Mouse (Mus musculus) right cerebral cortex, postnatal 25 days (tissue): ENCODE measurements around the gene Uts2.
"Not testable (repeated sequence)": the region's sequence is repeated elsewhere in the genome, so short reads cannot be mapped to it uniquely, and the experiment has no call there.

Experiments used
- DNase-seq: peaks from one replicate; pipeline ENCODE4 v3.0.0; 2022

The Uts2 gene

DNA sequence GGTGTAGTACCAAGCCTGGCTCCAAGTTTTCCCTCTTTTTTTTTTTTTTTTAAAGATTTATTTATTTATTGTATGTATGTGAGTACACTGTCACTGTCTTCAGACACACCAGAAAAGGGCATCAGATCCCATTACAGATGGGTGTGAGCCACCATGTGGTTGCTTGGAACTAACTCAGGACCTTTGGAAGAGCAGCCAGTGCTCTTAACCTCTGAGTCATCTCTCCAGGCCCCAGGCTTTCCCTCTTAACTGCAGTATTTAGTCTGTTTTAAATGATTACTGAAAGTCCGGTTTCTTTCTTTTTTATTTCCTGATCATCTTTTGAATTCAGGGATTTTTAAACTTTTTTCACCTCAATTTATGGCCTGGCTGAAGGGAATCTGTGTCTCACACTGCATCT, 20.5 kb downstream of the Uts2 start:
- not testable (repeated sequence) for DNase-seq

- DNase-seq: no peak
Measured at GRCm38 (mm10) chr4:151024152-151024551, 27.3 kb downstream of the Uts2 start.

DNA sequence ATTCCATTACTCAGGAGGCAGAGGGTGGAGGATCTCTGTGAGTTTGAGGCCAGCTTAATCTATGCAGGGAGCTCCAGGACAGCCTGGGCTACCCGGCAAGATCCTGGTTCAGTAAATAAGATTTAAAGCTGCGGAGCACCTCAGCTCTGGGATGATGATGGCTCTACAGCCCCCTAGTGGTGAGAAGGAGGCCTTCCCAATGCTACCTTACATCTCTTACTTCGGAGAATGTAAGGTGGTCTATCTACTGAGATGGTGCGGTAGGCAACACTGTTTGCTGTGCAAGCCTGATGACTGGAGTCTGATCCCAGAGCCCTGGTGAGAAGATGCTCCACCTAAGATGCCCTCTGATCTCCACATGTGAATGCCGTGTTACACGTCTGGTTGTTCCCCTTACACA, 30.1 kb downstream of the Uts2 start:
- DNase-seq: no peak

DNA sequence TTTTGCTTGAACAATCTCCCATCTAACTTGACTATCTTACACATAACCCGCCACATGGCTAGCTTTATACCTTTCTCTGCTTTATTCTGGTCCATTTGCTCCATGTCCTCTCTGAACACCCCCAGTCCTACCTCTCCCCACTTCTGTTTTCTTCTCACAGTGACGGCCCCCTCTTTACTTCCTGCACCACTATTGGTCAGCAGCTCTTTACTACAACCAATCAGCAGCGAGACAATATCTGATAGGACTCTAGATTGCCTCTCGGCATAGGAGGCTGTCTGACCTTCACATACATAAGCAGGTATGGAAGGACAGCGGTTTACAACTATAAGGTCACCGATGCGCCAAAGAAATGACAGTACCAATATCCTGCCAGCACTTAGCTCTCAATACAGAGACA, 39.6 kb downstream of the Uts2 start:
- no peak for DNase-seq

- no peak for DNase-seq
Measured at GRCm38 (mm10) chr4:151037800-151038199, 40.9 kb downstream of the Uts2 start.

GRCm38 (mm10) chr4:151041506-151041905, 44.6 kb downstream of the Uts2 start:
- DNase-seq: peak; percentile 45

DNA sequence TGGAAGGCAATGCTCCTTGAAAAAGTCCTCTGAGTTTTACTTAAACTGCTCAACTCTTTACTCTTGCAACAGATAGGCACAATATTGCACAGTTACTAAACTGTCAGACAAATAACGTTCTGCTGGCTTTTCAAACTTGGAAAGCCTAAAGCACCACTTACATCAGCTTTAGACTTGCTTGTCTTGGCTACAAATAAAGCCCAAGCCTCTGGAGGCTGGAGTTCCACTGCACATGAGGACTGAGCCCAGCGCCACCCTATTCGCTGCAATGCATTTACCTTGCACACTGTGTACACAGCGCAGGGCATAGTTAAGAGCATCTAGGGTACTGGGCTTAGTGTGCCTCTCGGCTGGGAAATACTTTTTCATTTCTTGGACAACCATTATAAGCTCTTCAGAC, 46.4 kb downstream of the Uts2 start:
- no peak for DNase-seq

- DNase-seq: peak; percentile 98
Measured at GRCm38 (mm10) chr4:151044037-151044943, 47.4 kb downstream of the Uts2 start, which contains the start of gene Per3. Gene Per3, minus strand, starts transcription at chr4:151044665.

GRCm38 (mm10) chr4:151044944-151045570, 48.2 kb downstream of the Uts2 start:
- DNase-seq: peak; percentile 43

- DNase-seq: no peak
Measured at GRCm38 (mm10) chr4:151046524-151046923, 49.6 kb downstream of the Uts2 start.

GRCm38 (mm10) chr4:151051162-151051561, 54.3 kb downstream of the Uts2 start:
- no peak for DNase-seq
